Mouse (Mus musculus): ENCODE measurements around the gene Dpp6.

- TF ChIP-seq CTCF (IDR thresholded peaks at IDR 0.05; ENCODE audit: control insufficient read depth, insufficient read depth, low read length) (no peak), POLR2A (IDR thresholded peaks at IDR 0.05; ENCODE audit: borderline replicate concordance, control insufficient read depth, low read depth, low read length) (no peak)
Observed at GRCm38 (mm10) chr5:27724460-27724859, 907.5 kb downstream of the Dpp6 start.

Data from bone marrow, adult 2 months (tissue).